Mouse (Mus musculus): ENCODE results near the gene Cxcr4.

GRCm38 (mm10) chr1:128563905-128564304, 28.2 kb downstream of the Cxcr4 start:
- TF ChIP-seq CTCF (IDR thresholded peaks at IDR 0.05; ENCODE audit: low read depth), result no peak
- TF ChIP-seq EP300 (IDR thresholded peaks at IDR 0.05; ENCODE audit: low read depth), result no peak

Data from heart, postnatal 0 days (tissue).